Mouse (Mus musculus) CD4-positive, CD25-positive, alpha-beta regulatory T cell, adult 4 months (primary cell): ENCODE results near the gene Tshz3. TPM values are rescaled to one million over a fixed set of nuclear protein-coding genes. Genes with fewer than 3 reads are reported as not detected.

Experiments used
- ATAC-seq: one replicate; pipeline ENCODE4 v1.8.0; 2017
- polyA plus RNA-seq, 2 experiments: library from polyadenylated mRNA; unstranded; fragments of 100-300 nt; shearing (Covaris generic); gene quantifications; one replicate each; pipeline ENCODE4 v1.2.1; 2017

Gene Tshz3
- polyA plus RNA-seq, 2 experiments from 2014 or later = not detected

DNA sequence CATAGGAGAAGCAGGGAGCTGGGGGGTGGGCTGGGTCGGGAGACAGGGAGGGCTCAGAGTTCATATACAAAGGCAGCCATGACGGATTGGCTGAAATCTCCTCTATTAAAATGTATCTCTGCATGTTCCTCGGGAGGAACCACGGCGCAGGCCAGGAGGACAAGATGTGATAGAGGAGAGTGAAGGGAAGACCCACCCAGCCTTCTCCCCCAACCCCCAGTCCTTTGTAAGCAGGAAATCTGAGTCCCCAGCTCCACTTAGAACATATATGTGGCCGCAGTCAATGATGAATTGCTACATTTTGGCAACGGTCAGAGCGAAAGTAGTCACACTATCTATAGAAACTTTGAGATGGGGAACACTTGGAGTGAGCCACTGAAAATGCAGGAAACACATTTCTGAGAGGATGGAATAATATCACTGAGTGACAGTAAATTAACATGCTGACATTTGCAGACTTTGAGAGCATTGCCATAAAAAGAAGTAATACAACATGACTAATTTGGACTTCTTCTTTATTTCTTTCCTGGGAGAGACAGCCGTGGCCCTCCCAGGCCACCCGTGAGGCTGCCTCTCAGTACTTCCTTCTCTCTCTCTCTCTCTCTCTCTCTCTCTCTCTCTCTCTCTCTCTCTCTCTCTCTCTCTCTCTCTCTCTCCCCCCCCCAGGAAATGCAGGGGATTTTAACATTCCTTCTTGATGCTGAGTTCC is 88.9 kb downstream of the Tshz3 start:
- no peak for ATAC-seq

DNA sequence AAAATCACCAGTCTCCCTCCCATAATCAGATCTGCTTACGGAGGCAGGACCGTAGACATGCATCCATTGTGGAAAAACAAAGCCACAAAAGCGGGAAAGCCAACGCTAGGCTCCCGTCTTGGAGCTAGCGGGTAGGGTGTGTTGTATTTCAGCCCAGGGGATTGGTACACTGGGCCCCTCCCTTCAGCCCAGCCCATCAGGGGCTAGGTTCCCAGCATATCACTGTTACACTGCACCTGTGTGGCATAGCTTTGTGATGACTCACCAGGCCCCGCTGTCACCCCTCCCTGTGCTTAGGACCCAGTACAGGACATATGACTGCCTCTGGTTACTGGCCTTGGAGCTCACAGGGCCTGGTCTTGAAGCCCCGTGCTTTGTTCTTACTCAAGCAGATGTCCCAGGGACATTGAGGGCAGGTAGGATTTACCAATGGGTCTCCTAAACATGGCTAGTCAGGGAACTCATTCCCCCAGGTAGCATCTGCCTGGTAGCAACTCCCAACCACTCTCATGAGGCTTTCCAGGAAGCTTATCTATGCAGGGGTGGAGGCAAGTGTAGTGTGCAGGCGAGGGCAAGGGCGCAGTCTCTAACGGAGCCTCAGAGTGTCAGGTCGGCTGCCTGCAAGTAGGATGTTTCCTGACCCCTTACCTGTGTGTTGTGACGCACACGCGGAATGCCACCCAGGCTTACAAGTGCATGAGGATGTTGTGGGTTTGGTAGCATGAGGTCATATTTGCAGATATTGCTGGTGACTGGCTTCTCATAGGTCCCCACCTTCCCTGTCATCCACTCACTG is 98.7 kb downstream of the Tshz3 start:
- ATAC-seq = no peak
